Mouse (Mus musculus) left cerebral cortex, adult 2 months (tissue): Measurements from ENCODE around the gene Dpagt1. TPM values are rescaled to one million over a fixed set of nuclear protein-coding genes. Genes with fewer than 3 reads are reported as not detected.
"Not testable (repeated sequence)": the region's sequence is repeated elsewhere in the genome, so short reads cannot be mapped to it uniquely, and the experiment has no call there.

Source experiments
- DNase-seq, 2 experiments: peaks; one replicate each; pipeline ENCODE4 v3.0.0; 2021 to 2022; ENCODE audit warnings: low spot score in 2 of 2, mixed read lengths in 1 of 2; ENCODE audit errors: extremely low spot score in 1 of 2
- H3K27ac ChIP-seq: fragments of 200-600 bp; 2 replicates; pipeline ENCODE4 v1.8.1; 2022
- H3K4me3 ChIP-seq: fragments of 200-600 bp; 2 replicates; pipeline ENCODE4 v1.8.1; 2022
- CTCF ChIP-seq: fragments of 200-600 bp; IDR thresholded peaks from 2 replicates; pipeline ENCODE4 v1.8.1; 2022; ENCODE audit warnings: antibody characterized with exemption, mild to moderate bottlenecking, moderate library complexity
- intact Hi-C: fragments of 180-260 bp; cut with DNase I; formaldehyde crosslinking; loops from one replicate; pipeline ENCODE4 v1.15.1; 2025
- total RNA-seq, 2 experiments: library from RNA; stranded (reverse); gene quantifications; 2 replicates each; pipeline ENCODE4 v1.2.3; 2021

Gene Dpagt1
- total RNA-seq, 2 experiments from 2014 or later = 13.8 to 14.6 TPM

DNA sequence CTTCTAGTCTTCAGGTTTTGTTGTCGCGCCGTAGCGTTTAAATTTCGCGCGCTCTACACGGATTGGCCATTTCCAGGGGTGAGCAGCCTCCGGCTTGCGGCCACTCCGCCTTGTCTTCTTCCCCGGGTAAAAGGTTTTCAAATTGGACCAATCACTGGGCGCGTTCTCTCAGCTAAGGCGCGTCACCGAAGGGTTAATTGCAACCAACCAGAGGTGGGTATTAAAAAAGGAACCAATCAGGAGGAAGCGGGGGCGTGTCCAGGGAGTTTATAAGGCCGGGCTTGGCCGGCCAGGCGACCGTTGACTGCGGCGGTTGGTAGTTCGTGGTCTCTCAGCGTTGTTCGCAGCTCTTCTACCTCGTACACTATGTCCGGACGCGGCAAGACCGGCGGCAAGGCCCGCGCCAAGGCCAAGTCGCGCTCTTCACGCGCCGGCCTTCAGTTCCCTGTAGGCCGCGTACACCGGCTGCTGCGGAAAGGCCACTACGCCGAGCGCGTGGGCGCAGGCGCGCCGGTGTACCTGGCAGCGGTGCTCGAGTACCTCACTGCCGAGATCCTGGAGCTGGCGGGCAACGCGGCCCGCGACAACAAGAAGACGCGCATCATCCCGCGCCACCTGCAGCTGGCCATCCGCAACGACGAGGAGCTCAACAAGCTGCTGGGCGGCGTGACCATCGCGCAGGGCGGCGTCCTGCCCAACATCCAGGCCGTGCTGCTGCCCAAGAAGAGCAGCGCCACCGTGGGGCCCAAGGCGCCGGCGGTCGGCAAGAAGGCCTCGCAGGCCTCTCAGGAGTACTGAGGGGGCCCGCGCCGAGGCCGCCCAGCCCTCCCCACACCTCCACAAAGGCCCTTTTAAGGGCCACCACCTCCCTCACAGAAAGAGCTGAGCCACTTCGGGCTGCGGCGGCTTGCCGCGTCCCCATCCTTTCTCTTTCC is 8.8 kb downstream of the Dpagt1 start, which contains the start of gene H2afx:
Gene H2afx, plus strand, starts transcription at position 299 of the 935 bp plus-strand sequence.
- H3K4me3 ChIP-seq = peak within 1 kb of the TSS; percentile 85
- intact Hi-C loops = loop anchor here (1.0 to 5.0 kb wide), 2 partner anchors 8 to 37 kb away; partner anchors contain the start of gene Dpagt1
- H3K27ac ChIP-seq = peak within 1 kb of the TSS; percentile 96
- TF ChIP-seq CTCF = peak; percentile 56
- peak; percentile 96 to 98 for DNase-seq

GRCm38 (mm10) chr9:44335331-44336092 is 9.7 kb downstream of the Dpagt1 start:
- intact Hi-C loops = no loop called here
- no peak for TF ChIP-seq CTCF
- no peak for DNase-seq

DNA sequence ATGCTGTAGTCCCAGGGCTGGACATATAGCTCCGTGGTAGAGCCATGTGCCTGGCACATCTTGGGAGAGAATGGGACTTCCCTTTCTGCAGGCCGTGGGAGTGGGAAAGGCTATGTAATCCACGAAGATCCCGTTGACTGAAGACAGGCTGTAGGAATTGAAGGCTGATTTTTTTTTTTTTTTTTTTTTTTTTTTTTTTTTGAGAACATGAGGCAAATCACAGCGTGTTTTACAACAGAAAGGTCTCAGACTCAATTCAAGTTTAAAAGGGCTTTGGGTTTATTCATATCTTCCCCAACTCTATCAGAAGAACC is 10.2 kb downstream of the Dpagt1 start:
- Histone ChIP-seq H3K27ac (no peak overlapping the region; the same call in 1 of the 2 replicates), H3K4me3 (peak overlapping the region; percentile 85)
- no peak for TF ChIP-seq CTCF
- intact Hi-C loops = no loop called here
- no peak for DNase-seq

More at GRCm38 (mm10) chr9:44335331-44336092, 9.7 kb downstream of the Dpagt1 start:
- Histone ChIP-seq H3K4me3 (peak overlapping the region; percentile 85), H3K27ac (peak overlapping the region; percentile 96)

DNA sequence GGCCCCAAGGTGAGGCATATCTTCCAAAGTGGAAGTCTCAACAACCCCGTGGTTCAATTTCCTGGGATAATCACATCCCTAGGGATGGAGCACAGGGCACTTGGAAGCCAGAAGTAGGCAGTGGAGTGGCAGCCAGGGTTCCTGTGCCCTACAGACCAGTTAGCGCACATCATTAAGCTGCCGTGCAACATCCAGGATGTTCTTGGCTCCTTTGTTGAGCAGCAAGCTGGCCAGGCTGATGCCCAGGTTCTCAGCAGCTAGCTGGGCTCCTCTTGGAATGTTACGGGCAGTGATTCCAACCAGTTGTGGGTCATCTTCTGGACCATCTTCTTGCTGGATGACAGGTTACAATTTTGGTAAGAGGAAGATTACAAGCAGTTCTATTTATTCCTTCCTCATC is 10.7 kb downstream of the Dpagt1 start:
- 0 out of 2 replicates have a peak overlapping the region, but pooled peaks have one; percentile 18 for H3K4me3 ChIP-seq
- intact Hi-C loops, H3K27ac ChIP-seq, DNase-seq: not testable (repeated sequence)

GRCm38 (mm10) chr9:44336964-44337363 is 11.1 kb downstream of the Dpagt1 start:
- Histone ChIP-seq H3K27ac (no peak overlapping the region), H3K4me3 (0 out of 2 replicates have a peak overlapping the region, but pooled peaks have one; percentile 18)
- DNase-seq = no peak
- intact Hi-C loops = no loop called here
- no peak for TF ChIP-seq CTCF

GRCm38 (mm10) chr9:44337436-44338169 is 11.8 kb downstream of the Dpagt1 start:
- TF ChIP-seq CTCF = no peak
- no peak for DNase-seq
- no peak overlapping the region for H3K4me3 ChIP-seq
- no peak overlapping the region for H3K27ac ChIP-seq
- intact Hi-C loops = no loop called here

DNA sequence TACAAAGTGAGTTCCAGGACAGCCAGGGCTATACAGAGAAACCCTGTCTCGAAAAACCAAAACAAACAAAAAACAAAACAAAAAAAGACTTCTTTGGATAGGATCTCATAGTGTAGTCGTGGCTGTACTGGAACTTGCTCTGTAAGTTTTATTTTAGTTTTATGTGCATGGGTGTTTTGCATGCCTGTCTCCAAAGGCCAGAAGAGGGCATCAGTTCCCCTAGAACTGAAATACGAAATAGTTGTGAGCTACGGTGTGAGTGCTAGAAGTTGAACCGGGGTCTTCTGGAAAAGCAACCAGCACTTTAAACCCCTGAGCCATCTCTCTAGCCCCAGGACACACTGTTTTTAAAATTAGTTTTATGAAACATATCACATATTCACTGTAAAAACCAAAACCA is 12.8 kb downstream of the Dpagt1 start:
- no peak overlapping the region for H3K27ac ChIP-seq
- no peak overlapping the region for H3K4me3 ChIP-seq
- intact Hi-C loops = no loop called here
- no peak for DNase-seq
- peak; percentile 7 for TF ChIP-seq CTCF

- intact Hi-C loops = no loop called here
- no peak for TF ChIP-seq CTCF
- Histone ChIP-seq H3K4me3 (no peak overlapping the region), H3K27ac (no peak overlapping the region)
- DNase-seq = no peak
Measured at GRCm38 (mm10) chr9:44341487-44341886, 15.7 kb downstream of the Dpagt1 start.

DNA sequence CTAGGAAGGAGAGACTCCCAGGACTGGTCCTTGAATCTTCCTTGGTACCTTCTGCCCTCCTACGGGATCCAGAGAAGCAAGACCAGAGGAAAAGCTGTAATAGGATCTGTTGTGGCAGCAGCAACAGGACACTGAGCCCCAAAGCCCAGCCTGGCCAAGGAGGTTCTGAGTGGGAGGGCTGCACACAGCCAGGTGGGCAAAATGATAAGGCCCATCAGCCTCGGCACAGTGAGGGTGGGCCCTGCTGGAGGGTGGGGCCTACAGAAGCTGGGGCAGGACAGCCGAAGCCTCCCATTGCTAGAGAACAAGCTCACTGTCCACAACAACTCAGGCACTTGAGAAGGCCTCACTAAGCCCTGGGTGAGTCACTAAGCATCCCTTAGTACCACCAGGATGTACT is 16.4 kb downstream of the Dpagt1 start:
- intact Hi-C loops = no loop called here
- DNase-seq = no peak
- TF ChIP-seq CTCF = no peak
- H3K27ac ChIP-seq = no peak overlapping the region
- H3K4me3 ChIP-seq = no peak overlapping the region

DNA sequence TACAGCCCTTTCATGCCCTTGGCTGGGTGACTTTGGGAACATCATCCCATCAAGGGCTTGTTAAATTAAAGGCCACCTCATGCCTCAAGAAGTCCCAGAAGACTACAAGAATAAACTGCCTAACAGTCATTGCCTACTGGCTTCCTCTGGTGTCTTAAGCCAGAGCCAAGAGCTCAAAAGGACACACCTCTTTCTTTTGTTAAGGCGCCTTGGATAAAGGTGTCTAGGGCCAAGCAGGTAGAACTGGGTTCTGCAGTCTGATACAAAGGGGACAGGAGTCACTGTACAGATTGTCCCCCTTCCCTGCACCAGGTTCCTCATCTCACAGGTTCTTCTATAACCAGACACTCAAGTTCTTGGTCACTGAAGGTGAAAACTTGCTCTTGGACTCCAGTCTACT is 16.8 kb downstream of the Dpagt1 start:
- DNase-seq = no peak
- Histone ChIP-seq H3K27ac (no peak overlapping the region), H3K4me3 (no peak overlapping the region)
- intact Hi-C loops = no loop called here
- no peak for TF ChIP-seq CTCF

- Histone ChIP-seq H3K4me3 (peak overlapping the region; percentile 99), H3K27ac (peak overlapping the region; percentile 100)
- intact Hi-C loops = no loop called here
- DNase-seq = no peak
- no peak for TF ChIP-seq CTCF
Measured at GRCm38 (mm10) chr9:44343290-44343689, 17.5 kb downstream of the Dpagt1 start.
